Mouse (Mus musculus) MEL (cell line): ENCODE results near the gene Necap2. TPM values are rescaled to one million over a fixed set of nuclear protein-coding genes. Genes with fewer than 3 reads are reported as not detected.

Experiments
- DNase-seq: peaks from one replicate; pipeline ENCODE4 v3.0.0; 2011; ENCODE audit warnings: low read depth, low spot score
- H3K27ac ChIP-seq: 2 replicates; pipeline ENCODE4 v1.5.1; 2012; ENCODE audit warnings: low read depth, mild to moderate bottlenecking, control low read depth, low read length, moderate library complexity; ENCODE audit not compliant: control insufficient read depth
- H3K27me3 ChIP-seq, 2 experiments: fragments of 150-350 bp in 1 of 2; sonication (generic) in 1 of 2; 2 replicates each; pipeline ENCODE4 v1.6.1; 2012; ENCODE audit warnings: low read length in 2 of 2, mild to moderate bottlenecking in 2 of 2, improper control_type of control experiment in 1 of 2, moderate library complexity in 1 of 2; ENCODE audit not compliant: insufficient read depth in 2 of 2, control insufficient read depth in 1 of 2
- H3K36me3 ChIP-seq, 2 experiments: 2 replicates each; pipeline ENCODE4 v1.6.1; 2012 to 2014; ENCODE audit warnings: low read length in 2 of 2, improper control_type of control experiment in 1 of 2, inconsistent platforms in 1 of 2, mild to moderate bottlenecking in 1 of 2; ENCODE audit not compliant: insufficient read depth in 2 of 2, control insufficient read depth in 1 of 2
- H3K4me1 ChIP-seq, 2 experiments: fragments of 150-350 bp in 1 of 2; sonication (generic) in 1 of 2; 2 replicates each; pipeline ENCODE4 v1.6.1; 2012; ENCODE audit warnings: low read length in 2 of 2, improper control_type of control experiment in 1 of 2, mild to moderate bottlenecking in 1 of 2; ENCODE audit not compliant: insufficient read depth in 2 of 2, control insufficient read depth in 1 of 2
- H3K4me3 ChIP-seq, 2 experiments: fragments of 150-350 bp in 1 of 2; sonication (generic) in 1 of 2; 2 replicates each; pipeline ENCODE4 v1.5.1; 2012; ENCODE audit warnings: low read depth in 2 of 2, low read length in 2 of 2, mild to moderate bottlenecking in 2 of 2, moderate library complexity in 2 of 2, control low read depth in 1 of 2, improper control_type of control experiment in 1 of 2; ENCODE audit not compliant: control insufficient read depth in 1 of 2, insufficient read depth in 1 of 2
- H3K79me2 ChIP-seq: 2 replicates; pipeline ENCODE4 v1.6.1; 2012; ENCODE audit warnings: mild to moderate bottlenecking, low read length, moderate library complexity; ENCODE audit not compliant: control insufficient read depth, poor library complexity, insufficient read depth
- H3K9ac ChIP-seq: 2 replicates; pipeline ENCODE4 v1.6.1; 2012; ENCODE audit warnings: low read depth, mild to moderate bottlenecking, control low read depth, low read length, moderate library complexity; ENCODE audit not compliant: control insufficient read depth, poor library complexity, severe bottlenecking
- H3K9me3 ChIP-seq: fragments of 150-350 bp; sonication (generic); replicated peaks from 2 replicates; pipeline ENCODE4 v1.6.1; 2012; ENCODE audit warnings: mild to moderate bottlenecking, low read length, improper control_type of control experiment, moderate library complexity; ENCODE audit not compliant: insufficient read depth
- CHD2 ChIP-seq: IDR thresholded peaks from 2 replicates; pipeline ENCODE4 v1.6.1; 2011; ENCODE audit warnings: low read length, improper control_type of control experiment
- CTCF ChIP-seq, 3 experiments: IDR thresholded peaks in 2 of 3; conservative IDR thresholded peaks in 1 of 3; 2 replicates each; pipeline ENCODE4 v1.5.1; 2011 to 2012; ENCODE audit warnings: low read length in 3 of 3, low read depth in 2 of 3, mild to moderate bottlenecking in 2 of 3, improper control_type of control experiment in 1 of 3, inconsistent platforms in 1 of 3, mixed read lengths in 1 of 3, moderate library complexity in 1 of 3; ENCODE audit not compliant: control insufficient read depth in 1 of 3, insufficient read depth in 1 of 3, poor library complexity in 1 of 3, severe bottlenecking in 1 of 3
- HCFC1 ChIP-seq: IDR thresholded peaks from 2 replicates; pipeline ENCODE4 v1.6.1; 2012; ENCODE audit warnings: low read depth, mild to moderate bottlenecking, inconsistent platforms, low read length, improper control_type of control experiment, moderate library complexity
- MAZ ChIP-seq: IDR thresholded peaks from 2 replicates; pipeline ENCODE4 v1.6.1; 2012; ENCODE audit warnings: low read depth, mild to moderate bottlenecking, inconsistent platforms, low read length, improper control_type of control experiment
- NRF1 ChIP-seq: IDR thresholded peaks from 2 replicates; pipeline ENCODE4 v1.6.1; 2014; ENCODE audit warnings: low read depth, mild to moderate bottlenecking, inconsistent platforms, low read length, improper control_type of control experiment, moderate library complexity; ENCODE audit not compliant: poor library complexity, insufficient read depth, severe bottlenecking
- RCOR1 ChIP-seq: IDR thresholded peaks from 2 replicates; pipeline ENCODE4 v1.6.1; 2012; ENCODE audit warnings: low read depth, mild to moderate bottlenecking, inconsistent platforms, low read length, improper control_type of control experiment
- TAL1 ChIP-seq: IDR thresholded peaks from 2 replicates; pipeline ENCODE4 v1.6.1; 2012; ENCODE audit warnings: mild to moderate bottlenecking, inconsistent platforms, low read length, moderate library complexity, mixed read lengths
- USF1 ChIP-seq: IDR thresholded peaks from 2 replicates; pipeline ENCODE4 v1.6.1; 2014; ENCODE audit warnings: low read depth, mild to moderate bottlenecking, inconsistent platforms, low read length, improper control_type of control experiment, moderate library complexity
- ZC3H11A ChIP-seq: IDR thresholded peaks from 2 replicates; pipeline ENCODE4 v1.6.1; 2012; ENCODE audit warnings: low read depth, mild to moderate bottlenecking, inconsistent platforms, low read length, improper control_type of control experiment
- polyA plus RNA-seq, 2 experiments: library from polyadenylated mRNA; stranded (reverse) in 1 of 2; unstranded in 1 of 2; fragments of >175 nt in 1 of 2; fragments of >200 nt in 1 of 2; gene quantifications; 2 replicates each; pipeline versions ENCODE4 v1.2.1 to v1.2.4; 2012; ENCODE audit warnings: low replicate concordance in 2 of 2, low read depth in 1 of 2; ENCODE audit not compliant: insufficient read length in 2 of 2, insufficient read depth in 1 of 2, missing spikeins in 1 of 2
- total RNA-seq: library from RNA; depleted of rRNA; stranded (reverse); fragments of 300-350 nt; gene quantifications from 2 replicates; pipeline ENCODE4 v1.2.3, GENCODE M21; 2012

The Necap2 gene
- total and polyA plus RNA-seq, 3 experiments, result 57.4 to 75.6 TPM; not detected in 1

- no peak overlapping the region for H3K27ac ChIP-seq
- TF ChIP-seq CTCF (IDR thresholded peaks at IDR 0.05 in 2 of 3, conservative IDR thresholded peaks at IDR 0.05 in 1 of 3; ENCODE audit: control insufficient read depth in 1 of 3, insufficient read depth in 1 of 3, low read depth in 2 of 3, low read length in 3 of 3, poor library complexity in 1 of 3, severe bottlenecking in 1 of 3) (peak; percentile 27 to 44 (median 34); a peak in 4 of 6 replicates), HCFC1 (no peak)
- TF ChIP-seq, all 39 proteins: peak for 1
- Histone ChIP-seq H3K79me2 (peaks cover 39% of the 10 kb centered on the region), H3K27me3 (no peaks in the 10 kb centered on the region), H3K9ac (no peak overlapping the region), H3K9me3 (no peaks in the 10 kb centered on the region), H3K36me3 (peaks cover 0 to 2% of the 10 kb centered on the region in 2 experiments; a peak in 1 of 4 replicates), H3K4me1 (no peaks in the 10 kb centered on the region), H3K4me3 (no peak overlapping the region)
- DNase-seq, result peak; percentile 30
Measured at GRCm38 (mm10) chr4:141120700-141121099, 42.5 kb upstream of the Necap2 start.

- TF ChIP-seq TAL1, result no peak
- Histone ChIP-seq H3K79me2 (peaks cover 25% of the 10 kb centered on the region), H3K36me3 (peaks cover 0 to 2% of the 10 kb centered on the region in 2 experiments; a peak in 1 of 4 replicates), H3K4me1 (no peaks in the 10 kb centered on the region), H3K27me3 (no peaks in the 10 kb centered on the region), H3K9ac (no peak overlapping the region), H3K27ac (no peak overlapping the region), H3K9me3 (no peaks in the 10 kb centered on the region), H3K4me3 (no peak overlapping the region)
- DNase-seq, result no peak
Measured at GRCm38 (mm10) chr4:141118691-141119090, 40.5 kb upstream of the Necap2 start.

GRCm38 (mm10) chr4:141115398-141115797 lies 37.2 kb upstream of the Necap2 start:
- TF ChIP-seq ZC3H11A, result no peak
- TF ChIP-seq NRF1, result no peak
- no peak for TF ChIP-seq RCOR1
- no peak for TF ChIP-seq MAZ
- no peak for TF ChIP-seq USF1
- no peak for TF ChIP-seq CHD2
- TF ChIP-seq, all 39 proteins: peak for 0
- no peak for DNase-seq

More at GRCm38 (mm10) chr4:141115398-141115797, 37.2 kb upstream of the Necap2 start:
- Histone ChIP-seq H3K4me3 (no peak overlapping the region), H3K79me2 (peaks cover 11% of the 10 kb centered on the region), H3K9ac (no peak overlapping the region), H3K4me1 (no peaks in the 10 kb centered on the region), H3K27ac (no peak overlapping the region), H3K36me3 (no peaks in the 10 kb centered on the region; a peak in 1 of 4 replicates), H3K27me3 (no peaks in the 10 kb centered on the region), H3K9me3 (no peaks in the 10 kb centered on the region)
